Mouse (Mus musculus) cerebellum, adult 11-12 months (tissue): ENCODE data around the gene Fam129c.

Experiments used
- DNase-seq: peaks from one replicate; pipeline ENCODE4 v3.0.0; 2022

Fam129c gene

GRCm38 (mm10) chr8:71597451-71597850, at the start of gene Fam129c:
Gene Fam129c (plus strand): TSS chr8:71597648.
- DNase-seq = no peak

- no peak for DNase-seq
Measured at GRCm38 (mm10) chr8:71550754-71551153, 46.7 kb upstream of the Fam129c start.

GRCm38 (mm10) chr8:71552770-71553169, 44.7 kb upstream of the Fam129c start:
- DNase-seq = no peak

GRCm38 (mm10) chr8:71554001-71554400, 43.4 kb upstream of the Fam129c start:
- DNase-seq = no peak

- DNase-seq = no peak
Measured at GRCm38 (mm10) chr8:71554644-71555043, 42.8 kb upstream of the Fam129c start.

- DNase-seq = no peak
Measured at GRCm38 (mm10) chr8:71558071-71558957, 39.1 kb upstream of the Fam129c start, which contains the start of gene Tmem221. Gene Tmem221 (minus strand): TSS chr8:71558871.

GRCm38 (mm10) chr8:71558958-71559690, 38.3 kb upstream of the Fam129c start:
- no peak for DNase-seq

- no peak for DNase-seq
Measured at GRCm38 (mm10) chr8:71560071-71560470, 37.4 kb upstream of the Fam129c start.

- no peak for DNase-seq
Measured at GRCm38 (mm10) chr8:71560765-71561164, 36.7 kb upstream of the Fam129c start.

- no peak for DNase-seq
Measured at GRCm38 (mm10) chr8:71561401-71561800, 36.0 kb upstream of the Fam129c start.

- DNase-seq = peak; percentile 76
Measured at GRCm38 (mm10) chr8:71562751-71563150, 34.7 kb upstream of the Fam129c start.

GRCm38 (mm10) chr8:71563992-71564391, 33.5 kb upstream of the Fam129c start:
- DNase-seq = no peak

GRCm38 (mm10) chr8:71566501-71566900, 30.9 kb upstream of the Fam129c start, which contains the start of gene Nxnl1:
Gene Nxnl1 (minus strand): TSS chr8:71566601.
- DNase-seq = no peak

- DNase-seq = no peak
Measured at GRCm38 (mm10) chr8:71567587-71567986, 29.9 kb upstream of the Fam129c start.

- DNase-seq = peak; percentile 78
Measured at GRCm38 (mm10) chr8:71568387-71568937, 29.0 kb upstream of the Fam129c start, which contains the start of gene Slc27a1. Gene Slc27a1 (plus strand): TSS chr8:71568882.

GRCm38 (mm10) chr8:71568941-71569340, 28.5 kb upstream of the Fam129c start:
- peak; percentile 76 for DNase-seq

GRCm38 (mm10) chr8:71569366-71570290, 27.8 kb upstream of the Fam129c start:
- DNase-seq = peak; percentile 98

GRCm38 (mm10) chr8:71570291-71570954, 27.0 kb upstream of the Fam129c start:
- DNase-seq = peak; percentile 99

- DNase-seq = no peak
Measured at GRCm38 (mm10) chr8:71572077-71572476, 25.4 kb upstream of the Fam129c start.

- DNase-seq = peak; percentile 79
Measured at GRCm38 (mm10) chr8:71572847-71573633, 24.4 kb upstream of the Fam129c start.

GRCm38 (mm10) chr8:71574426-71574825, 23.0 kb upstream of the Fam129c start:
- no peak for DNase-seq
